Mouse (Mus musculus) thymus, postnatal 4 days (tissue): ENCODE measurements around the gene Polr3c.
"Not testable (repeated sequence)": the region's sequence is repeated elsewhere in the genome, so short reads cannot be mapped to it uniquely, and the experiment has no call there.

ENCODE experiments used
- DNase-seq: peaks from one replicate; pipeline ENCODE4 v3.0.0; 2021

Gene Polr3c

GRCm38 (mm10) chr3:96675171-96675570 is 52.3 kb downstream of the Polr3c start:
- no peak for DNase-seq

DNA sequence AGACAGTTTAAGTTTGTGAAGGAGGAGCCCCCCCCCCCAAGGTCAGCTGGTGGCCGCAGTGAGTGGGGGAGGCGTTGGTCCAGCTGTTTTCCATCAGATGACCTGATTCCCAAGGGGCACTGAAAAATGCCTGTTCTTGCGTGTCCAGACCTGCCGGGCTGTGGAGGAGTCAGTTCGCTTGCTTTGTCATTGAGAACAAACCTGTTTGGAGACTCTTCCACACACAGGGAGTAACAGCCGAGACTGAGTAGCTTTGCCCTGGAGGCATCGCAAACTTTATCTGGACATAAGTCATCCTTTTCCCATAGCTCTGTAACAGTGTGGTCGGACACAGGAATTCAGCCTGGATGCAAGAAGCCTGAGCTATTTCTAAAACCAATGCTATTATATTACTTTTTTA is 53.0 kb downstream of the Polr3c start:
- no peak for DNase-seq

GRCm38 (mm10) chr3:96673514-96673913 is 53.9 kb downstream of the Polr3c start:
- DNase-seq: no peak

DNA sequence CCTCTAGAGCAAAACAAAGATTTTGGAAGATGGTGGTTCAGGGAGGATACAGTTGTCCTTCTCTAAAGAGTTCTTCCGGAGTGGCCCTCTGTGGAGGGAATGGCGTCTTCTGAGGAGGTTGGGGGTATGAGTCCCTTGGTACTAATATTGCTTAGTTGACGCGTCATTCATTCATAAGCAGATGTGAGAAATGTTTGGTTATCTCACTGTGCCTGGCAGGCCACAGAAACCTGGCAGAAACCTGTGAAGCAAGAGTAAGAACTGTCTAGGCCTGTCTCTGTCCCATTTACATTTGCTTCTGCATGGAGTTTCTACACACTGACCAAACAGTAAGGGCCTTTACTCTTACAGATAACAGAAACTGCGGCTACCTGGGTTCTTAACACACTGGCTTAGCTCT is 55.9 kb downstream of the Polr3c start:
- DNase-seq: no peak

- DNase-seq: peak; percentile 81
Observed at GRCm38 (mm10) chr3:96669727-96670468, 57.5 kb downstream of the Polr3c start, which contains the start of gene Ankrd35. Gene Ankrd35, plus strand, starts transcription at chr3:96670131.

DNA sequence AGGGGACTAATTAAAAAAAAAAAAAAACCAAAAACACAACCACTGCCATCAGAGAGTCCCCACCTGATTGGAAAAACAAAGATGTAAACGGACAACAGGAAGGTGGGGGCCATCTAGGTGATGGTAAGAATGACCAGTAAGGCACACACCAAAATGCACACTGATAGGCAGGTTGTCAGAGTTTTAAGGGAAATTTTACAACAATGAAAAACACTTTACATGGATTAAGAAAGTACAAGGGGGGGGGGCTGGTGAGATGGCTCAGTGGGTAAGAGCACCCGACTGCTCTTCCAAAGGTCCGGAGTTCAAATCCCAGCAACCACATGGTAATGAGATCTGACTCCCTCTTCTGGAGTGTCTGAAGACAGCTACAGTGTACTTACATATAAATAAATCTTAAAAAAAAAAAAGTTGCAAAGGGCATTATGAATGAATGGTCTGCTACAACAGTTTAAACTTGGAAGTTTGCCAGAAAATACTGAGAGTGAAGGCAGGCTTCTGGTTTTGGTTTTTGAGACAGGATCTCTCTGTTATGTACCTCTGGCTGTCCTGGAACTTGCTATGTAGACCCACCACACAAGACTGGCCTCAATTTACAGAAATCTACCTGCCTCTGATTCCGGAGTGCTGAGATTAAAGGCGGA is 58.9 kb downstream of the Polr3c start:
- DNase-seq: no peak

DNA sequence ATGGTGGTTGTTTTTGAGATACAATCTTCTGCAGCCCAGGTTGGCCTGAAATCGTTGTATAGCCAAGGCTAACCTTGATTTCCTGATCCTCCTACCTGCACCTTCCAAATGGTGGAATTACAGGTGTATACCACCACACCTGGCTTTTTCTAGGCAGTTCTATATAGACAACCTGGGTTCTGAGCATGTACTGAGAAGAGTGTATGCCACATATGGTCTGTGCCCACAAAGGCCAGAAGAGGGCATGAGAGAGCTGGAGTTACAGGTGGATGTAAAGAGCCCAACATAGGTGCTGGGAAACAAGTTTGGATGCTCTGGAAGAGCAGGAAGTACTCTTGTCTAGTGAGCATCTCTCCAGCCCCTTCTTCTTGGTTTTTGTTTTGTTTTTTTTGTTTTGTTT is 60.1 kb downstream of the Polr3c start:
- peak; percentile 61 for DNase-seq

GRCm38 (mm10) chr3:96666916-96667315 is 60.5 kb downstream of the Polr3c start:
- no peak for DNase-seq

DNA sequence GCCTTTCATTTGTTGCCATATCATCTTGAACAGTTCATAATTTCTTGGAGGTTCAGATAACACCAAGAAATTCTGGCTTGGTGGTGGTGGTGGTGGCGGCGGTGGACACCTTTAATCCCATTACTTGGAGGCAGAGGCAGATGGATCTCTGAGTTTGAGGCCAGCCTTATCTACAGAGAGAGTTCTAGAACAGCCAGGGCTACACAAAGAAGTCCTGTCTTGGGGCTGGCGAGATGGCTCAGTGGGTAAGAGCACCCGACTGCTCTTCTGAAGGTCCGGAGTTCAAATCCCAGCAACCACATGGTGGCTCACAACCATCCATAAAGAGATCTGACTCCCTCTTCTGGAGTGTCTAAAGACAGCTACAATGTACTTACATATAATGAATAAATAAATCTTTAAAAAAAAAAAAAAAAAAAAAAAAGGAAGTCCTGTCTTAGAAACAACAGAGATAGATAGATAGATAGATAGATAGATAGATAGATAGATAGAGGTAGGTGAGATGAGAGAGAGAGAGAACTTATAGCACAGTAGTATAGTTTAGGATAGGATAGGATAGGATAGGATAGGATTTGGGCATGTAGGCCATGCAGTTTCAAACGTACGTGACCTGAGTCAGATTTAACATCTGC is 61.6 kb downstream of the Polr3c start:
- not testable (repeated sequence) for DNase-seq

DNA sequence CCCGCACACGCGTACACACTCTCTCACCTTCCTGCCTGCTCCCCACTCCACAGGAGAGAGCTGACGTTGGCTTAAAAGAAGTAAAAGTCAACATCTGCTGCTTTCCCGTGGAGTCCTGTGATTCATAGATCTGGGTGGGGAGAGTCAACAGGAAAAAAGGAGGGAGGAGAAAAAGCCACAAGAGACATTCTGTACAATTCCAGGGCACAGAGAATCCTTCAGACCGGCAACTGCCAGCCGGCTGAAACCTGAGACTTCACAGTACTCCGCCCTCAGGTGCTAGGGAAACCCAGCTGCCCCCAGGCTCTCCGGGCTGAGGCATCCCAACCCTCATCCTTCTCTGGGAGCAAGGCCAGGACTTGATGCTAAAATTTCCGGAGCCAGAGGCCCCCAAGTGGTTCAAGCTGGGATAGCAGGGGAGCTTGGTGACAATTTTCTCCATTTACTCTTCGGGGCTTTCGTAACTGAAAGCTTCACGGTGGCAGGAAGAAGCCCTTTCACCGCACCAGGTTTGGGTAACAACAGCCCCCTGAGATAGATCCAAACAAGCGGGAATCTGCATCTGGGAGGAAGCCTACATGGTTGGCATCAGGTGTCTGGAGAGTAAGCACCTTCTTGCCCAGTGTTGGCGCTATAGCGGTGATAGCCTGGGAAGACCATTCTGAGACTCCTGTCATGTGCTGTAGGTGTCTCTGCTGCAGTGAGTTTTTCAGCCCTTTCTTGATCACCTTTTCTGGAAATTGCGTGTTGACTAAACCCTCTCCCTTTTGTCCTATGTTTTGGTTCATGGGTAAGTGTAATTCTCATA is 63.8 kb downstream of the Polr3c start:
- DNase-seq: peak; percentile 83

DNA sequence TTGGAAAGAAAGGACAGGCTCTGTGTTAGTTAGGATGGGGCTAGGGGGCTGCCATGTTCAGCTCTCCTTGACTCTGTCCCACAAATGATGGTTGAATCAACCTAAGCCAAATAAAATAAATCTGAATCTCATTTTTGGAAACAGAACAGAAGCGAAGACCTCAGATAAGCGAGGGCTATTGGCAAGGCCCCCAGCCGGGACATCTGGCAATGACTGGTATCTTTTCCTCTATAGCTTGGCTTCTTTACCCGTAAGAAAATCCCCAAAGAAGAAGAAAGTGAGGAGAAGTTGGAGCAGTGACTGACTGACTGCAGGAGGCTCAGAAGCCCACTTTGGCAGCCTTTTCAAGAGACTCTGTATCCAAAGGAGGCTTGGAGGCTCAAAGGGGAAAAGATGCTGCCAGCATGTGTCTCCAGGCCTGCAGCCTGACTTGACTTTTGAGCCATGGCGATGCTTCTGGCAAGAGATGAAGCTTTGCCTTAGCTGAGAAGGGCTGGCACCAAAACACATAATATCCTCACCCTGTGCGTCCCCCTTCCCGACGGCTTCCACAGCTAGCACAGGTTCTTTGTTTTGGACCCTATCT is 64.6 kb downstream of the Polr3c start:
- DNase-seq: no peak
